Mouse (Mus musculus) megakaryocyte, adult 5-6 weeks (primary cell): ENCODE data around the gene Cacna2d1. TPM values are rescaled to one million over a fixed set of nuclear protein-coding genes. Genes with fewer than 3 reads are reported as not detected.

Source experiments
- ATAC-seq: 2 replicates; pipeline ENCODE4 v1.8.0; 2016; ENCODE audit warnings: mild to moderate bottlenecking, inconsistent platforms; ENCODE audit not compliant: poor library complexity, severe bottlenecking
- total RNA-seq, 2 experiments: library from RNA; stranded (forward) in 1 of 2; stranded (reverse) in 1 of 2; fragments of 153-499, 151-499 nt in 1 of 2; fragments of 221-1000, 200-1000 nt in 1 of 2; gene quantifications; 2 replicates each; pipeline versions ENCODE4 v1.2.3 to v1.2.4; 2015 to 2017

Gene Cacna2d1
- total RNA-seq, 2 experiments from 2014 or later = not detected

DNA sequence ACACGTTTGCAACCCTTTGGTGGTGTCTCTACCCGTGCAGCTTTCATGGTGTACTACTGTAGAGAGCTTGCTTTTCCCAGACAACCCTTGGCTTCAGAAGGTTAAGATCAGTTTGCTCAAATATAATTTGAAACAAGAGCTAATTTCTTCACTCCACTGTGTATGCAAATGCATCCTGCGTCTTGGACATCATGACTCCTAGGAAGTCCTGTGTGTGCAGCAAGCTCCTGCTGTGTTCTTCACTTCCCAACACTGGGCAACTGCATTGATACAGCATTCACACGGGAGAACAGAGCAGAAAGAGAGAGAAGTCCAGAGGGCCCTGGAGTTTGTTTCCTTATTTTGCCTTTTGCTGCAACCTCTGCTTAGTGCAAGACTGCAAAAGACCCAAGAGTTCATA is 48.1 kb downstream of the Cacna2d1 start:
- no peak for ATAC-seq

DNA sequence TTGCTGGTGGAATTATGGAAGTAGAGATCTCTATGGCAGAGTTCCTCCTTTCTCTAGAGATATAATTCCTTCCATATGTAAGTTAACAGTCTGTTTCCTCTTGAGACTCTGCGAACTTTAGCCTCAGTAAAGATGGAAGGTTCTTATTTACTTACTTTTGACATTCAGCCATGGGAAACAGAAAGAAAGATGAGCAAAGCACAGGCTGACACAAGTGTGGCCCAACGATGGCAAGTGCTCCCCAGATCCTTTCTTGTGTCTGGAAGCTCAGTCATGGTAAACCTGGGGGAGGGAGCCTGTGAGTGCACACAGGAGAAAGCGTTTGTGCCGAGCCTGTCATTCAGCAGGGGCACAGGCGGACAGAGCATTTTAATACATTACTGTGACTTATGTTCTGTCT is 48.9 kb downstream of the Cacna2d1 start:
- ATAC-seq = no peak

DNA sequence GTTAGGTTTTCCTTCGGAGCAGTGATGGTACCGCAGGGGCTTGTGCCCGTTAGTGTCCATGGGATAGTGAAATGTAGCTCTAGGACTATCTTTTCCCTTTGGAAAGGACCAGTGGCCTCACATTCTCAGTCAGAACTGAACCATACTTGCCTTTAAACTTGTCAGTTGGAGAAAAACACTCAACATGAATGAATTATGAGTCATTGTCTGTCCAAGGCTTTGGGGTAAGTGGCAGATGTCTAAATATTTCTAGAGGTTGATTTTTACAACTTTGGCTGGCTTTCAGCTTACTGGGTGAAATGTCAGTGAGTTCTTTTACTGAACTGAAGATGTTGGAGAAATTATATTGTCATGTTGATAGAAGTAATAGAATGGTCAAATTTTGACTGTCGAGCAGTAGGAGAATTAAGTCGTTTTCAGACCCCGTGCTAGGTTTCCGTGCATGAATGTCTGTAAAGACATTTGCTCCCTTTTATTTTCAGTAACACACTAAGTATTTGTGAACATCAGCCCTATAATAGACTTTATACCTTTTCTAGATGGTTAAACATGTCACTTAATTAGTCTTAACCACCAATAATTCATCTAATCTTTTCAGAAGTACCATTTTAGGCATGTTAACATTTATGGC is 50.9 kb downstream of the Cacna2d1 start:
- no peak for ATAC-seq

DNA sequence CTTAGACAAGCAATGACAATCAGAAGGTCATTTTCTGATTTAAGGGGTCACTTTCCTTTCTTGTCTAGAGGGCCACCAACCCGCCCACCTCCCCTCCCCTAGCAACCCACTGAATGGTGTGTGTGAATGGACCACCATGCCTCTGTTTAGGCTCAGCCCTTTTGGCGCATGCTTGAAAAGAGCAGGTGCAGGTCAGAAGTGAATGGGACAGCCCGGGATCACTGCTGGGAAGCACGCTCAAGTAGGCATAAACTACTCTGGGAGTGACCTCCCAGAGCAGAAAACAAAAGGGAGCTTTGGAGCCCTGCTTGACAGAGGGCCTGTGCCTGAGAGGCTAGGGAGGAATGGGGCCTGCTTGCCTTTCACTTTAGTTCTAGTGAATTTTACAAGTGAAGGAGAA is 51.4 kb downstream of the Cacna2d1 start:
- ATAC-seq = no peak

DNA sequence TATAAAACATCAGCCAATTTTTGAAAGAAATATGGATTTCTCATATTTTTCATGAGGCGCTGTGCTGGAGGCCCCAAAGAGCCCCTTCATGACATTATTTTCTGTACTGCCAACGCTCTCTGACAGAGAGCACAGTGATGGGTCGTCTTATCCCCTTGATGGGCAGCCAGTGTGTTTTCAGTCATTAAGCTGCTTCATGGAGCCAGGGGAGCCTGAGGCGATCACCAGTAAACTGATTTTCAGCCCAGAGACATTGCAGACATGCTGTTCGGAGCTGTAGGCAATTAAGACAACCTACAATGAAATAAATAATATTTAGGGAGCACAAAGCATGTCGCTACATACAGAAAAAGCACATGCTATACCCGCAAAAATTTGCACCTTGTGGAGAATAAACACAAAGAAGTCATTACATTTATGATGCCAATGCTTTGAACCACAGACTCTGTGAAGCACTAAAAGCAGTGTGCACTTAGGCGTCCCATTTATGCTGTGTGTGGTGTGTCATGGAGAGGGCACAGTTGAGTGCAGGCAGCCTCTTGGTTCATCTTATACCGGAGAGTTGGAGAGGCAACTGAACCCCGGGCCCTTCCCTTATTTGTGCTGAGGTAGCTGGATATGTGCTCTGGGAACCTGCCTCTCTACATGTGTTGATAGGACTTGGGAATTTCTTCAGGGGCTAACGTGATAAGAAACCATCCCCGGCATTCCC is 57.1 kb downstream of the Cacna2d1 start:
- no peak for ATAC-seq

DNA sequence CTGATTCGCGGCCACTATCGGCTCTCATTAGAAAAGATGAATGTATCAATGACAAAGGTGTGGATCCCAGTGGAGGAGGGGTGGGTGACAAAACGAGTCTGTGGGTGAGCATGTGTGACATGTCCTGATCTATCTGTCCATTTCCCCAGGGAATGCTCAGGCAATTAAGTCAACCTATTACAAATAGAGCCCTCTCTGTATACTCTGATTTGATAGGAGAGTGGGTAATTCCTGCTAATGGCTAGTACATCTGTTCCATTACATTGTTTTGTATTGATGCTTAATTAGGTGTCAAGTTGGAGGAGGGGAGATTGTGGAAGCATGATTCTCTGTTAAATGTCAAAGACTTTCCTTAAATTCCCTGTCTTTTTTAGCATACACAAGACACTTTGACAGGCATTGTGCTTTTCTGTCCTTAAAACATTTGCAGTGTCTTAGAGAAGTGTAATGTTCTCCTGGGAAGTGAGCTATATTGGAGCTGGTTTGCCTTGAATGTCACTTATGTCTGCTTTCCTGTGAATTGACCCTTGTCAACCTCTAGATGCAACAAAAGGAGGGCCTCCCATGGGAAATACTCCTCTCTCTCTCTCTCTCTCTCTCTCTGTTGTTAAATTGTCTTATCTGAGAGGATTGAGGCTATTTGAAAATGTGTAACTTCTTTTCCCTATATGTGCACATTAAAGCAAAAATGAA is 58.9 kb downstream of the Cacna2d1 start:
- no peak for ATAC-seq

DNA sequence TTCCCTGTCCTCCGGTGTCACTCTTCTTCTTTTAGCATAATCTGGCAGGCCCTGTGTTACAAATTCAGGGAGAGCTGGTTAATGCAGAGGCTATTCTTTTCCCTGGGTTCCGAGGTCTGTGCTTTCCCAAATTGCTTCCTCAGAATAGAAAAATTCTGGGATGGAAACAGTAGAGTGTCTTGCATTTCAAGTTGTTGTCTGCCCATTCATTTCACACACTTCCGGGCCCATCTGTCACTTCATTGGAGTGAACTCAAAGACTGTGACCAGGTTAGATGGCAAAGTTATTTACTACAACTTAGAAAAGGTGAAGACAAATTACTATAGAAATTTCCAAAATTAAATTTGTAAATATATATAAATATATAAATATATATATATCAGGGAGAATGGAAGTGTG is 62.7 kb downstream of the Cacna2d1 start:
- ATAC-seq = no peak

DNA sequence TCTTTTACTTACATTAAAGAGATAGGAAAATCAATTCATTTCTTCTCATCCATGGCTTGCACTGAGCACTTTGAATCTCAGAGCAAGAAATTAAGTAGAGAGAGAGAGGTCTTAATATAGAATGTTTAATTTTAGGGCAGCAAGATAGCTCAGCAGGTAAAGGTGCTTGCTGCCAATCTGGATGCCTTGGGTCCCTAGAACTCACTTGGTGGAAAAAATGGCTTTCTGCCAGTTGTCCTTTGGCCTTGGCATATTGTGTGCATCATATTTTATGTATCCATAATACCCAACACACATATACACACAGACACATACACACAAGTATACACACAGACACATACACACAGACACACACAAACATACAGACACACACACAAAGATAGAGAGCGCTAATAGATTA is 63.3 kb downstream of the Cacna2d1 start:
- no peak for ATAC-seq

DNA sequence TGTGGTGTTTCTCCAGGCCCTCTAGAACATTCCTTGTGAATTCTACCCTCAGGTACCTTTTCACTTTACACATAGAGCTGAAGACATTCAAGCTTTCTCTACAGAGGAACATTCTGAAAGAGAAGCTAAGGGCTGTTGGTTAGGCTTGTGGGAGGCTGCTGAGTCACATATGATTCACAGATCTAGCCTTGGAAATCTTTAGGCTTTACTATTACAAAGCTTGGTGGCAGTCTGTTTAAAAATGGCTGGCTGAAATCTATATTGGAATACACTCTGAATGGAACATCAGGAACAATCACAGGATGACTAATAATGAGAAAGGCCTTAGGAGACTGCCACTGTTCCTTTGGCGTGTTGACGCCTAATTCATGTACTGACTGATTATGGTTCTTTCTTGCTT is 66.4 kb downstream of the Cacna2d1 start:
- no peak for ATAC-seq

DNA sequence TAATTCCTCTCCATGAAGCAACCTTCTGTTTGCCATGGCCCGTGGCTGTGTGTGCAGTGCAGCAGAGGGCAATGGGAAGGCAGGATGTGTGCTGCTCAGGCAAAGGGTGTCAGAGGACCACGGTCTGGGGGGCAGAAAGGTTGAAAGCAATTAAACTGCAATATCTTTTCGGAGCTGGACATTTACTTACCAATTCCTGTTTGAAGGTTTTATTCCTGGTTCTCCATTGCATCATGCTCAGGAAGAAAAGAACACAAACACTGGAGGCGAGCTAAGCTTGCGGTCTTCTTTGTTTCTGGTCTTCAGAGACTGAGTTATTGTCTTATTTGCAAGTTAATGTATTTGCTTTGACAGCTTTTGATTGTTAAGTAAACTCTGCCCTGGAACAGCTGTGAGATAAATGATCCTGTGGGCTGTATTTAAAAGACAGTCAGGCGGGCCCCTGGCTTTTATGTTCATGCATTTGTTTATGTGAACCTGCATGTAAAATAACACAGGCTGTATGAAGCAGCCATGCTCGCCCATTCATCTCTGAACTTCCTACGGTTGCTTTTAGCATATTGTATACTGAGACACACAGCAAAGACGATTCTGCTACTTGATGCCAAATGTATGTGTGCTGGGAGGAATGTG is 68.1 kb downstream of the Cacna2d1 start:
- ATAC-seq = no peak

DNA sequence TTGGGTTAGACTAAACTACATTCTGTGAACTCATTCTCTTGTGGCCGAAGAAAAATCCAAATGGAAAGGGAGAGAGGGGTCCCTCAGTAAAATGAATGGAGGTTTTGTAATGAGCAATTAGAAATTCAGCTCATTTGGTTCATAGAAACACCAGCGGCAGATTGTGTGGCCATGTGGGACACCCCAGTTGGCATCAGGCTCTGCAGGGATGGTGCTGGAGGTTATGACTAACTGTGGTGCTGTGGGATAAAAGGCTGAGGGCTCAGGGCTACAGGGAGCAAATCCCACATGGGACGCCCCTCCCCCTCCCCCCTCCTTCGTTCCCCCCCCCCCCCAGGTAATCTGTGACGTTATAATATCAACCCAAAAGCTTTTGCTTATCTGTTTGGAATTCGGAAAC is 69.8 kb downstream of the Cacna2d1 start:
- ATAC-seq = no peak

DNA sequence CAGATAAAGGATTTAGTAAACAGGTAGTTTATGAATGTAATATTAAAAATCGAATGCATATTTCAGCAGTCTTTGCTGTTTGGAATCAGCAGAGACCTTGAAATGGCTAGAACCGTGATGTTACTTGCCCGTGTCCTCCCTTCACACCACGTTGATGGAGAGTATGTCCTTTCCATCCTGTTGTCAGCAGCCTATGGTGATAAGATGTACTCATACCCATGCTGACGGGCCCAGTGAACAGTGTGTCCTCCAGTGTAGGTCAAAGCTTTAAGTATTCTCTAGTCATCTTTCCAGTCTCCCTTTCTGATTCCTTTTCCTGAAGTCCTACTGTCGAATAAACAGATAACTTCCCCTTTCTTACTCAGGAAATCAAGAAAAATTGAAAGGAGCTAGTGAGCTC is 72.5 kb downstream of the Cacna2d1 start:
- ATAC-seq = no peak

DNA sequence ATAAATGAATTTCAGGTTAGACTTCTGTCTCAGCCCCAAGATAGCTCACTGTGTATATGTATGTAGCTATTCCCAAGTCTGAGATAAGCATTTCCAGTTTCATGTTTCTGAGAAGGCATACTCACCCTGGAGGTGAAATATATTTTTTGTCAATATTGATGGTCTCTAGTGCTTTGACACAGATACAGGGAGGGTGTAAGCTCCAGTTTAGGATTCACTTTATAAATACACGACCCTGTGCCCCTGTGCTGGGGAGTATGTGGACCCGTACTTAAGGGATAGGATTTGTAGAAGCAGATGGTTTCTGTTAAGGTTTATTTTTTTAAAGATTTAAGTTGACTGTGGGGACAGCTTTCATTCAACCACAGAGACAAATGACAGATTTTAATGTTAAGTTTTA is 79.2 kb downstream of the Cacna2d1 start:
- no peak for ATAC-seq

DNA sequence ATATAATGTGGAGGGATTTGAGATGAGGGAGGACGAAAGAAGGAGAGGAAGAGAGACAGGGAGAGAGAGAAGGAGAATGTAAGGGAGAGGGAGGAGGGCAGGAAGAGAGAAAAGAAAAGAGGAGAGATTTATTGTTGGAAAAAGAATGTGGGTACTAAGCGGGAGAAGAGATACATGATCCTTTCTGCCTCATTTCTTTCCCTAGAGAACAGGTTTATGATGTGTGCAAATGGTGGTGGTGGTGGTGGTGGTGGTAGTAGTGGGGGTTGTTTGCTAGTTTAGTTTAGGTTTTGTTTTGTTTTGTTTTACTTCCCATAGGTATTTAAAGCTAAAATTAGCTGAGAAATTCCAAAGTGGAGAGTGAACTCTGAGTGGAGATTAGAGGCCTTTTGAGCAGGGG is 79.9 kb downstream of the Cacna2d1 start:
- ATAC-seq = no peak

DNA sequence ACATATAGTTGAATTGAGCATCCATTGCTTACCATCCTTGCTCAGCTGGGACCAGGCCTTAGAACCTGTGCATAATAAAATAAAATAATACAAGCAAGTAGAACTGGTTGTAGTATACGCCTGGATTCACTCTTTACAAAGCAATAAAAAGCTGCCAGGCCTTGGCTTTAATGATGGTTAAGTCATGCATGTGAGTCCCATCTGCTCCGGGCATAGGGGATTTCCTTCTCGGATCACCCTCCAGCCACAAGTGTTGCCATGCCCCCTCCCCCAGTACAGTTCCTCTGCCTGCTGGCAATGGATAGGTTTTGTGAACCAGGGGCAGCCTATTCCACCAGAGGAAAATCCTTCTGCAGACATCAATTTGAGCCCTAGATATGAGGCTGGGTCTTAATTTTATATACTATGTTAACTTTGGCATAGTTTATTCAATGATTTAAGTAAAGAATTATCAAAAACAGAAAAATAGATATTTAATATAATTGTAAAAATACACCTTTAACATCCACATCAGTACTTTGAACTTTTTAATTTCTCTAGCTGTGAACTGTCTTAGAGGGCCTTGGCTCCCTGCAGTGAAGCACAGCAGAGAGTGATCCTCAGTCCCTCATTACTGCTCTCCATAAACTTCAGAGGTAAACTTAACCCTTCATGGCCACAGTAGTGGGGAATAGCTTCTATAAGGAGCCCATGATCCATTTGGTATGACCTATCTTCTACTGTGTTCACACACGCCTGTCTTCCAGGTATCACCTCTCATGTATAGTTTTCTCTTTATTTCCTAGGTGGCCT is 90.3 kb downstream of the Cacna2d1 start:
- no peak for ATAC-seq

DNA sequence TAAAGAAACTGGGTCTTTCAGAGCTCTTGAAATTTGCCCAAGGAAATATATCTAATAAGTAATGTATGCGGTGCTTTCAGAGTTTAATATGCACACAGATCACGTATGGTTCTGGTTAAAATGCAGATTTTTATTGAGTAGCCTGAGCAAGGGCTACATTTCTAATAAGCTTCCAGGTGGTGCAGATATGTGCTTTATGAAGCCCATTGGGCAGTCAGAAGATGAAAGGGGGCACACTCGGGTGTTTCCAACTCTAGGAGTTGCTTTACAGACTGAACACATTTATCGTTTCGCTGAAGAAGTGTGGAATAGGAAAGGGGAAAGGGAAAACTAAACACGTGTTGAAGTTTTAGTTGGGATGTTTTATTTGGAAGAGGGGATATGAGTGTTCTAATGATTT is 94.4 kb downstream of the Cacna2d1 start:
- ATAC-seq = no peak

DNA sequence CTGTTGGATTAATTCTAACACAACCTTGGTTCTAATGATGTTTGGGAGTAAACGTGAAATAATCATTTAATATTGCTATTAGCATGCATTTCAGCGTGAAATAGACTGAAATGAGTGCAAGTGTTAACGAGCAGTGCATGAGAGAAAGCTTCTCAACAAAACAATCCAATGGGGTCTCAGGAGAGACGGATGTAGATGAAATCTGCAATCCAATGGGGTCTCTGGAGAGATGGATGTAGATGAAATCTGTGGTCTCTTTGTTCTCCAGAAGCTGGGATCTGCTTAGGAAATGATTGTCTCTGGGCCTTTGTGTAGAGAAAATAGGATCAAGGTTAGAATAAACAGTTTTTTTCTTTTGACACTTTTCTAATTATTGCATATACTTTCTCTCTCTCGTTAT is 95.0 kb downstream of the Cacna2d1 start:
- no peak for ATAC-seq

DNA sequence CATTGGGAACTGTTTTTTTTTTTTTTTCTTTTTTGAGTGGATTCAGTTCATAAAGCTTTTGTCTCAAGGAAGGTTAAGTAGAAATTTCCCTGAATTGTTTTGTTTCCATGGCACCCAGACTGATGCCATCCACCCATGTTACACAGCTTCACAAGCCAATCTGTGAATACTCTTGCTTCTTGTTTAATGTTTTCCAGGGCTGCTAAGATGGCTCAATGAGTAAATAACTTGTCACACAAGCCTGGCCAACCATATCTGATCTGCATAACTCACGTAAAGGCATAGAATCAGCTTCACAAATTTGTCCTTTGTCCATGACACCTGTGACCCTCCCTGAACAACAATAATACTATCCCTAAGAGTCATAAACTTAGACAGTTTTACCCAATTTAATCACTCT is 99.1 kb downstream of the Cacna2d1 start:
- no peak for ATAC-seq

DNA sequence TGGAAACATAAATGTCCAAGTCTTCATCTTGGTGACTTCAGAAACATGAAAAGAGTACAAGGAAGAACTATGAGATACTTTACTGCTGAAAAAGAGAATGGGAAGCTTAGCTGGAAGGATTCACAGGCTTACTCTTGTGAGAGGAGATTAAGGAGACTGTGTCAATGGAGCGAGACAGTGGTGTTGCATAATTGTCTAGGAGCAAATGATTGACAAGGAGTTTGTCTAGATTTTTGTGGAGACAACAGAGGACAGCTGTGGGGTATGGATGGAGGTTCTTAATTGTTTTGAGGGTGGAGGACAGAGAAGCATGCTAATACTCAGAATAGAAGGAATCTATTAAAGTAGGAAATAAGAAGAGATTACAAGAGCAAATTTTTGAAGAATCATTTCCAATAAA is 100.8 kb downstream of the Cacna2d1 start:
- no peak for ATAC-seq

DNA sequence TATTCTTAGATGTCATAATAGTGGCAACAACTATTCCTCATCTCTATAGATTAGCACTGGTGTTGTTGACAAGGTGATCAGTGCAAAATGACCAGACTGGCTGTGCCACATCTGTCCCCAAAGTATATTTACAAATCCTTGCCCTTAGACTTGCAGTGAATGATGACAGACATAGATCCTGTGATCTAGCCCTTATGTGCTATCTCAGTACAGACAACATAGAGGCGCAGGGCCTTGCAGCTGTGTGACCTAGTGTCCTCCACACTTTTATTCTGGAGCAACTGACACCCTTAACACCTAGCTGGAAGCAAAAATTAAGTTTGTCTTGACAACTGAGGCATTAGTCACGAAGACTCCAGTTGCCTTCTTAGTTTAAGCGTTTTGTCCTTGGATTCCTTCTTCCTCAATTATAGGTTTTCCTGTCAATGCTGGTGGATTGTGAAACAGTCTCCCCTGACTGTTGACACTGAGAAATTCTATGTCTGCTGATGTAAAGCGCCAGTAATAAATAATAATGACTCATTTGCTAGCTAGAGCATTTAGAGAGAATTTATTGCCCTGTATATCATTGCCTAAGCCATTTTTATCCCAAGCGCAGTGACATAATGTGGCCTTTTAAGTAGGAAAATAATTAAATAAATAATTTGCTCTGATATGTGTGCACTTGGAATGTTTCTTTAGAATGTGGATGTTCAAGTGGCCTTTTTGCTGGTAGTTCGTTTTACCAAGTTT is 110.8 kb downstream of the Cacna2d1 start:
- no peak for ATAC-seq
